Mouse (Mus musculus) embryonic facial prominence, embryonic 13.5 days (tissue): ENCODE data around the gene Inca1. TPM values are rescaled to one million over a fixed set of nuclear protein-coding genes. Genes with fewer than 3 reads are reported as not detected.

Experiments
- ATAC-seq: fragments of 200-750 bp; cut with Nextera tagmentation; 2 replicates; pipeline ENCODE4 v1.8.0; 2017; ENCODE audit warnings: low read depth; ENCODE audit not compliant: insufficient number of reproducible peaks, insufficient read depth, low FRiP score, low TSS enrichment
- H3K27ac ChIP-seq: fragments of 300-500 bp; sonication (generic); 2 replicates; pipeline ENCODE4 v1.5.1; 2015; ENCODE audit warnings: moderate library complexity, mild to moderate bottlenecking, inconsistent platforms
- H3K27me3 ChIP-seq: fragments of 300-500 bp; sonication (generic); 2 replicates; pipeline ENCODE4 v1.6.1; 2015; ENCODE audit warnings: mild to moderate bottlenecking, inconsistent platforms
- H3K36me3 ChIP-seq: fragments of 300-500 bp; sonication (generic); 2 replicates; pipeline ENCODE4 v1.6.1; 2015; ENCODE audit warnings: mild to moderate bottlenecking, inconsistent platforms
- H3K4me1 ChIP-seq: fragments of 300-500 bp; sonication (generic); 2 replicates; pipeline ENCODE4 v1.6.1; 2015; ENCODE audit warnings: inconsistent platforms
- H3K4me2 ChIP-seq: fragments of 300-500 bp; sonication (generic); 2 replicates; pipeline ENCODE4 v1.6.1; 2015; ENCODE audit warnings: moderate library complexity, mild to moderate bottlenecking, inconsistent platforms
- H3K4me3 ChIP-seq: fragments of 300-500 bp; sonication (generic); 2 replicates; pipeline ENCODE4 v1.5.1; 2015; ENCODE audit warnings: mild to moderate bottlenecking, inconsistent platforms
- H3K9ac ChIP-seq: fragments of 300-500 bp; sonication (generic); 2 replicates; pipeline ENCODE4 v1.6.1; 2015; ENCODE audit warnings: mild to moderate bottlenecking, inconsistent platforms
- H3K9me3 ChIP-seq: fragments of 300-500 bp; sonication (generic); 2 replicates; pipeline ENCODE4 v1.6.1; 2016; ENCODE audit warnings: inconsistent platforms
- WGBS: fragments of 180-500 bp; shearing (Covaris S2); methylation state at CpG from one replicate; pipeline ENCODE4 v1.1.7; 2015; ENCODE audit warnings: mixed read lengths; 5-methylcytosine and 5-hydroxymethylcytosine counted together
- polyA plus RNA-seq: library from polyadenylated mRNA; unstranded; fragments of >200 nt; fragmentation: Nextera tagmentation; extraction: Ambion mirVana; gene quantifications from 2 replicates; pipeline ENCODE4 v1.2.1, GENCODE M21; 2015

Inca1 gene
- polyA plus RNA-seq, 1 experiment from 2014 or later, result 1.1 TPM

DNA sequence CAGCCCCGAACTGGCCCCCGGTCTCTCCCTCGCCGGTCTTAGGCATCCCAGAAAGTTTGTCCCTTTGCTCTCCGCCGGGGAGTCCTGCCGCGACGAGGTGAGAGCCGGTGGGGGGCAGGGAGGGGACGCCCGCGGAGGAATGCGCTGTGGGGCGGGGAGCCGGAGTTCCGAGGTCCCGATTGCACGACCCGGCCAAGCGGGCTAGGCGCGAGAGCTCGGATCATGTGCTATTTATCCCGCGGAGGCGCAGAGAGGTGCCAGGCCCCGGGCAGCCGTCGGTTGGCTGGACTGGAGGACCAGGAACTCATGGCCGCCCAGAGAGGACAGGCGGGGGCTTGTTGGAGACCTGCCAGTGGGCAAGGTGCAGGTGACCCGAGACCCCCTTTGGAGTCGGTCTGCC, 658 bp upstream of the Inca1 start:
- Histone ChIP-seq H3K36me3 (peaks cover 26% of the 10 kb centered on the region), H3K4me3 (peak overlapping the region; percentile 92), H3K9ac (peak overlapping the region; percentile 94), H3K27me3 (no peaks in the 10 kb centered on the region), H3K27ac (peak overlapping the region; percentile 93), H3K4me2 (peak overlapping the region; percentile 82), H3K4me1 (peaks cover 21% of the 10 kb centered on the region), H3K9me3 (no peaks in the 10 kb centered on the region)
- ATAC-seq, result peak; percentile 32; the same call in 1 of the 2 replicates
- WGBS, result 1% methylated on average over 34 of the region's 34 CpGs

DNA sequence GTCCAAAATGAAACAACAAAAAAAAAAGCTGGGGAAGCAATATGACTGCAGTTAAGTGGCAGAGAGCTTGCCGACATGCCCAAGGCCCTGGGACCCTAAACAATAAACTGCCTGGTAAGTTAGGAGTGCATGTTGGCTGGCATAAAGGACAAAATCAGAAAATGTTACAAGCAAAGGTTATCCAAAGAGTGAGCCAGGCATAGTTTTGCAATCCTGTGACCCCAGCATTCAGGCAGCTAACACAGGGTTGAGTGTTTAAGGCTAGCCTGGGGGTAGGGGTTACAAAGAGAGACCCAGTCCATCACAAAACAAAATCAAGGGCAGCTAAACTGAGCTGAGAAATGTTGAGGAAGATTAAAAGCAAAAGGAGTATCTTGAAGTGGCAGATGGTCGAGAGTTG, 904 bp downstream of the Inca1 start:
- ATAC-seq, result no peak
- Histone ChIP-seq H3K9ac (no peak overlapping the region), H3K4me1 (peaks cover 21% of the 10 kb centered on the region), H3K27me3 (no peaks in the 10 kb centered on the region), H3K4me2 (no peak overlapping the region), H3K36me3 (peaks cover 11% of the 10 kb centered on the region), H3K27ac (no peak overlapping the region), H3K9me3 (no peaks in the 10 kb centered on the region), H3K4me3 (no peak overlapping the region)
- WGBS, result 54% methylated on average over 2 of the region's 2 CpGs

DNA sequence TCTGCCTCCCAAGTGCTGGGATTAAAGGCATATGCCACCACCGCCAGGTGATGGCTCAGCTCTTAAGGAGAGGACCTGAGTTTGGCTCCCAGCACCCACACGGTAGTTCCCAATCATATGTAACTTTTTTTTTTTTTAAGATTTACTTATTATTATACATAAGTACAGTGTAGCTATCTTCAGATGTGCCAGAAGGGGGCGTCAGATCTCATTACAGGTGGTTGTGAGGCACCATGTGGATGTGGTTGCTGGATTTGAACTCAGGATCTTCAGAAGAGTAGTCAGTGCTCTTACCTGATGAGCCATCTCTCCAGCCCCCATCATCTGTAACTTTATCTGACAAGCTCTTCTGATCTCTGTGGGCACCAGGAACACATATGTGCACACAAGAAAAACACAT, 2.6 kb downstream of the Inca1 start:
- Histone ChIP-seq H3K36me3 (no peaks in the 10 kb centered on the region), H3K4me3 (no peak overlapping the region), H3K9ac (no peak overlapping the region), H3K4me1 (peaks cover 16% of the 10 kb centered on the region), H3K27me3 (no peaks in the 10 kb centered on the region), H3K9me3 (no peaks in the 10 kb centered on the region), H3K27ac (no peak overlapping the region), H3K4me2 (no peak overlapping the region)
- WGBS, result 69% methylated on average over 3 of the region's 3 CpGs
- ATAC-seq, result no peak

DNA sequence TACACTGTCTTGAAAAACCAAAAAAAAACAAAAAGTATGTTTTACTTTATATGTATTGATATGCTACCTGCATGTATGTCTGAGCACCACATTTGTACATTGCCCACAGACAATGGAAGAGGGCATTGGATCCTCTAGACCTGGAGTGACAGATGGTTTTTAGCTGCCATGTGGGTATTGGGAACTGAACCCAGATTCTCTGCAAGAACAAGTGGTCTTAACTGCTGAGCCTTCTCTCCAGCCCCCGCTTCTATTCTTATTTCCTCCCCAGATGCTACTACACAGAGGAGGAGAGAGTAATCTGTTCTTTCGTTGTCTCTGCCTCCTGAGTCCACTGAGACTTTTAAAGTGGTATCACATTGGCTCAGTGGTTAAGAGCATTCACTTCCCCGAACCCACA, 6.5 kb downstream of the Inca1 start:
- no peaks in the 10 kb centered on the region for H3K9me3 ChIP-seq
- ATAC-seq, result no peak
- H3K4me3 ChIP-seq, result no peak overlapping the region
- H3K36me3 ChIP-seq, result no peaks in the 10 kb centered on the region
- WGBS, result 66% methylated on average over 3 of the region's 3 CpGs
- H3K9ac ChIP-seq, result no peak overlapping the region
- H3K4me1 ChIP-seq, result peaks cover 2% of the 10 kb centered on the region; the same call in 1 of the 2 replicates
- H3K27ac ChIP-seq, result no peak overlapping the region
- no peaks in the 10 kb centered on the region for H3K27me3 ChIP-seq
- no peak overlapping the region for H3K4me2 ChIP-seq

DNA sequence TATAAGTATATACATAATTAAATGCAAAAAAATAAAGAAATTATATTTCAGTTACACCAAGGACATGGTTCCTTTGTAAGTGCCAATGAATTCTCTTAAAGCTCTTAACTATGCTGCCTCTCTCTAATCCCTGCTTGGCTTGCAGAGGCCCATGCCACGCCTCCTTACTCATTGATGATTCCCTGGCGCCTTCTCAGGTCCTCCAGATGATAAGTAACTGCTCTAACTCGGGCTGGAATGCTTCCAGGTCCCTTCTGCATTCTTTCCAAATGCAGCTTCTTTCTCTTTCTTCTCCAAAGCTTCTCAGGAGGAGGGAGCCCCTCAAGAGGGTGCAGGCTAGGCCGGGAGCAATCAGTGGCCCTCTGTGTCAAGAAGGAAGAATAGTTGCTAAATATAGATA, 10.4 kb downstream of the Inca1 start:
- H3K4me2 ChIP-seq, result no peak overlapping the region
- no peak overlapping the region for H3K4me3 ChIP-seq
- no peak overlapping the region for H3K9ac ChIP-seq
- no peaks in the 10 kb centered on the region for H3K9me3 ChIP-seq
- ATAC-seq, result no peak
- peaks cover 17% of the 10 kb centered on the region for H3K4me1 ChIP-seq
- peaks cover 9% of the 10 kb centered on the region; the same call in 1 of the 2 replicates for H3K36me3 ChIP-seq
- no peak overlapping the region for H3K27ac ChIP-seq
- no peaks in the 10 kb centered on the region for H3K27me3 ChIP-seq
- 50% methylated on average over 4 of the region's 4 CpGs for WGBS

DNA sequence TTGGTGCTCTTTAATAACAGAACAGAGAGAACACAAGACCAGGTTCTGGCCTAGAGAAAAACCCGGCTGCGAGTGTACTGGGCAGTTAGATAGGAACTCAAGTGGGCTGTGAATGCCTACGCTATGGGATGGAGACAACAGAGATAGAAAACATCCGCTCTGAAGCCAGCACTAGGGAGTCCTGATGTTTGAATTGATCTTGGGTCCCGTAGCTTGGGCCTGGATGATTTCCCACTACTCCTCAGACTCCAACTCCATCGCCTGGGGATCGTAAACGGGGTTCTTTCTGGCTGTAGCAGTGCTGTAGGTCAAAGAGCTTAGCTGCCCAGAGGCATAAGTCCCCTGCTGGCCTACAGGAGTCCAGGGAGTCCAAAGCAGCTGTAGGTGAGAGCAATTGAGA, 11.6 kb downstream of the Inca1 start:
- no peaks in the 10 kb centered on the region for H3K9me3 ChIP-seq
- peaks cover 21% of the 10 kb centered on the region for H3K36me3 ChIP-seq
- peak overlapping the region; percentile 79 for H3K4me3 ChIP-seq
- 15% methylated on average over 8 of the region's 8 CpGs for WGBS
- H3K4me1 ChIP-seq, result peaks cover 17% of the 10 kb centered on the region
- no peak for ATAC-seq
- H3K27me3 ChIP-seq, result no peaks in the 10 kb centered on the region
- peak overlapping the region; percentile 91 for H3K9ac ChIP-seq
- H3K4me2 ChIP-seq, result peak overlapping the region; percentile 82
- peak overlapping the region; percentile 85 for H3K27ac ChIP-seq

DNA sequence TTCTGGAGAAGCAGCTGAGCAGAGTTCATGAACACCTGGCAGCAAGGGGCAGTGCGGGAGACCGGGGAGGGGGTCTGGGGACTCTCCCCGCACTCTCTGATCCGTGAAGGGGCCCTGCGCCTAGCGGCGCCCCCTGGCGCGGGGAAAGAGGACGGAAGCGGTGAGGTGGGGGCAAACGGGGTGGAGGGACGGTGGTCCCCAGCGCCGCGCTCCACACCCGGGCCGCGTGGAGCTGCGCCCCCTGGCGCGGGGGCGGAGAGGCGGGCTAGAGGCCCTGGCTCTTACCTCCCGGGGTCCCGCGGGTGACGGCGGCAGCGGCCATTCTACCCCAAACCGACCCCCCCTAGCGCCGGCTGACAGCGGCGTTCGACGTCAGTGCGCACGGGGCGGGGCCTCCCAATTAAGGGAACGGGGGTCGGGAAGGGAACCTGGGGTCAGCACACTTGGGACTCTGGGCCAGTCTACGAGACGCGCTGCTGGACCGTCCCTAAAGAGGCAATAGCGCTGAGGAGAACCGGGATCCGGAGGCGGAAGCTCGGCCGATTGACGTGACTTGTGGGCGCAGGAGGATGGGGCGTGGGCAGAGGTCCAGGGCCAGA, 12.3 kb downstream of the Inca1 start, which contains the start of gene Camta2:
Gene Camta2, minus strand, starts transcription at position 505 of the 599 bp plus-strand sequence.
- Histone ChIP-seq H3K4me3 (peak within 1 kb of the TSS; percentile 79), H3K27ac (peak within 1 kb of the TSS; percentile 85), H3K9me3 (no peaks in the 10 kb centered on the region), H3K4me2 (peak within 1 kb of the TSS; percentile 82), H3K27me3 (no peaks in the 10 kb centered on the region), H3K9ac (peak within 1 kb of the TSS; percentile 91), H3K4me1 (peaks cover 17% of the 10 kb centered on the region), H3K36me3 (peaks cover 28% of the 10 kb centered on the region)
- ATAC-seq, result peak; percentile 70
- under 1% methylated on average over 50 of the region's 55 CpGs for WGBS

DNA sequence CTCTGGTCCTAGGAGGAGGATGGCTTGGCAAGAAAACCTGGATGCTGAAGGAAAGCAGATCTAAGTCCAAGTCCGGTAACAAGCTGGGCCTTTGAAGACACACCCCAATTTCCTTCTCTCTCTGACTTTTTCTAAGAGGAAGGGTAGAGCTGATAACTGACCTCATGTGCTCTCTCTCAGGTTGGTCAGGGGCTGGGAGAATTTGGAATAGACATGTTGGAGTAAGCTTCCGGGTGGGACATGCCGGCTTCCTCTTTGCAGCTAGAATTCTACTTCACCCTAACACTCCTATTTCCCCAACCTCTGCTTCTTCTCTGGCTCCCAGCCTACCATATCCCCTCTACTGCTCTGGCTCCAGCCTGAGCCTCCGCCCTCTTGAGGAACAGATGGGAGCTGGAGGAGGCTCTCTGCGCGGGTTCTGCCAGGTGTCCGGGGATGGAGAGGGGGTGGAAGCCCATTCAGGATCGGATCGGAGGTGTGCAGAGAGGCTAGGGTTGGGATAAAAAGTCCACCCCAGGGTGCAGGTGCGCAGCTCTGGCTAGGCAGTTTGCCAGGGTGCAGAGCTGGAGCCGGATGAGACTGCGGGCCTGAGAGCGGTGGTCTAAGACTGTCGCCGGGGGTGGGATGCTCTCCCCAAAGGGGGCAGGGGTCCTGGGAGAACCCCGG, 12.9 kb downstream of the Inca1 start:
- H3K4me2 ChIP-seq, result peak overlapping the region; percentile 82
- peak overlapping the region; percentile 91 for H3K9ac ChIP-seq
- H3K27me3 ChIP-seq, result no peaks in the 10 kb centered on the region
- peak overlapping the region; percentile 79 for H3K4me3 ChIP-seq
- peak overlapping the region; percentile 85 for H3K27ac ChIP-seq
- WGBS, result 4% methylated on average over 16 of the region's 16 CpGs
- H3K9me3 ChIP-seq, result no peaks in the 10 kb centered on the region
- H3K4me1 ChIP-seq, result peaks cover 21% of the 10 kb centered on the region
- peaks cover 35% of the 10 kb centered on the region for H3K36me3 ChIP-seq
- ATAC-seq, result peak; percentile 49; the same call in 1 of the 2 replicates

DNA sequence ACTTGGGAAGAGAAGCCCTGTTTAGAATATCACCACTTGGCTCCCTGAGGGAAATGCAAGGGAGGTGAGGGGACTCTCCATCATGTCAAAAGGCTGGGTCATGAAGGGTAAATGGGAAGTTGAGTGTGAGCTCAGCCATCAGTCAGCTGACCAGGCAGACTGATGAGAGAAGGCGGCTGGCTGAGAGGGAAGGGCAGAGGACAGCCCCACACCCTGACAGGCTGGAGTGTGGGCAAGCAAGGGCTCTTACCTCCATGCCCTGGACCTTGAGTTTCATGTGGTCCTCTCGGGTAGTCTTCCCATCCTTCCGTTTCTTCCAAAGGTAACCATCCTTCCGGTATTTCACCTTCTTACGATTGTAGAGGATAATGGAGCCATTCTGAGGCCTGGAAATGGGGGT, 16.3 kb downstream of the Inca1 start:
- Histone ChIP-seq H3K27me3 (no peaks in the 10 kb centered on the region), H3K4me1 (peaks cover 22% of the 10 kb centered on the region), H3K9ac (no peak overlapping the region), H3K27ac (no peak overlapping the region), H3K4me2 (no peak overlapping the region), H3K36me3 (peaks cover 55% of the 10 kb centered on the region), H3K4me3 (no peak overlapping the region), H3K9me3 (no peaks in the 10 kb centered on the region)
- WGBS, result 89% methylated on average over 5 of the region's 5 CpGs
- ATAC-seq, result no peak

DNA sequence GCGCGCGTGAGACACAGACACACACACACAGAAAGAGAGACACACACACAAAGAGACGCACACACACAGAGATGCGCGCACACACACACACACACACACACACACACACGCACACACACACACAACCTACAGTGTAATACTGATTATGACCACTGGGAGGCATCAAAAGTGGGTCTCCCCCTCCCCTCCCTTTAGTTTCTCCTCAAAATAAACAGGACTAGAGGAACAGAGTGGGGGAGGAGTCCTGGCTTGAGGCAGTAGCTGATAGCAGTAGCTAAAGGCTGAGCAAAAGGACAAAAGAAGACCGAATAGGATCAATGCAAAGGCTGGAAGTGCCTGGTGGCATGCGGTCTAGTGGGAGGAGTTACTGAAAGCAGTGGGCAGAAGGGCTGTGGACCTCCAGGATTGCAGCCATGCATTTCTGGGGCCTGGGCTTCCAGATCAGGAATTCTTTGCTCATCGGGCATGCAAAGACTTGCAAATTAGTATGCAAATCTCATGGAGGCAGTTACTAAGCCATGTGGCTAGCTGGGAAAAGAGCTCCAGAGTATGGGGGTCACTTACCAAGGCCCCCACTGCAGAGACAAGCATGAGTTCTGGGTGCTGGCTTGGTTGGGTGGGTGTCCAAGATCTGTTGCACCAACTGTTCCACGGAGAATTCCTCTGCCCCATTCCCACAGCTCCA, 17.9 kb downstream of the Inca1 start:
- Histone ChIP-seq H3K9ac (peak overlapping the region; percentile 49; the same call in 1 of the 2 replicates), H3K9me3 (no peaks in the 10 kb centered on the region), H3K27ac (no peak overlapping the region), H3K4me1 (peaks cover 16% of the 10 kb centered on the region), H3K4me3 (no peak overlapping the region), H3K27me3 (no peaks in the 10 kb centered on the region), H3K36me3 (peaks cover 61% of the 10 kb centered on the region), H3K4me2 (no peak overlapping the region)
- WGBS, result 23% methylated on average over 11 of the region's 11 CpGs
- no peak for ATAC-seq

DNA sequence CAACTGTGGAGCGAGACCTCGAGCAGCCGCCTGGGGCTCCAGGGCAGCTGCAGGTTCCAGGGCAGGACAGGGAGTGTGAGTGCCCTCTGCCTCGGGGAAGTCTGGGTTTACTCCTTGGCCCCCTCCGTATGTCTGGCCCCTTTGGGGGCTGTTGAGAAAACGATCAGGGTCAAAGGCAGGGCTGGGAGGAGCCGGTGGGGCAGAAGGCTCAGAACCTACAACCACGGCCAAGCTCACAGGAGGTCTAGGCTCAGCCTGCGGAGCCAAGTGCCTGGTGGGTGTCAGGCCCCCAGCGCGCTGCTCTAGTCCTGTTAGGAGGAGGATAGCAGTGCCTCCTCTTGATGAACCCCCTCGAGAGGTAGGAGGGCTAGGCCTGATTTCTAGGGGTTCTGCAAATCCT, 18.8 kb downstream of the Inca1 start:
- Histone ChIP-seq H3K4me2 (no peak overlapping the region), H3K9ac (no peak overlapping the region), H3K9me3 (no peaks in the 10 kb centered on the region), H3K4me1 (peaks cover 7% of the 10 kb centered on the region), H3K27me3 (no peaks in the 10 kb centered on the region), H3K4me3 (no peak overlapping the region), H3K27ac (no peak overlapping the region), H3K36me3 (peaks cover 70% of the 10 kb centered on the region)
- ATAC-seq, result no peak
- 62% methylated on average over 12 of the region's 12 CpGs for WGBS

DNA sequence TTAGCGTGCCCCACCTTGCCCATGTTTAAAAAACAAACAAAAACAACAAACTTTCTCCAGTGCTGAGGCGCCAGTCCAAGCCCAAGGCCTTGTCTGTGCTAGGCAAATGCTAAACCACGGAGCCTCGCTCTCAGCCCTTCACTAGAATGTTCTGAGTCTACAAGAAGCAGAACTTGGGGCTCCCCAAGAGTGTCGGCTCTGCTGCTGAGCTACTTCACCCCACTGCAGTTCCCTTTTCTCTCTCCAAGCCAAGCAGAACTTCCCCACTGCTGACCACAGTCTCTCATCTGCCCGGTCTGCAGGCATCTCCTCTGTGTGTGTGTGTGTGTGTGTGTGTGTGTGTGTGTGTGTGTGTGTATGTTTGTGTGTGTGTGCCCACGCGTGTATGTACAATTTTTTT, 20.1 kb downstream of the Inca1 start:
- Histone ChIP-seq H3K9ac (no peak overlapping the region), H3K9me3 (no peaks in the 10 kb centered on the region), H3K4me2 (no peak overlapping the region), H3K4me3 (no peak overlapping the region), H3K27me3 (no peaks in the 10 kb centered on the region), H3K4me1 (peaks cover 6% of the 10 kb centered on the region), H3K36me3 (peaks cover 76% of the 10 kb centered on the region), H3K27ac (no peak overlapping the region)
- WGBS, result 90% methylated on average over 8 of the region's 8 CpGs
- ATAC-seq, result no peak
